Mouse (Mus musculus) lung, postnatal 0 days (tissue): Measurements from ENCODE around the gene Birc2.

ENCODE experiments used
- CTCF ChIP-seq: IDR thresholded peaks from 2 replicates; pipeline ENCODE4 v1.5.1; 2016; ENCODE audit warnings: antibody characterized with exemption, mild to moderate bottlenecking
- EP300 ChIP-seq: IDR thresholded peaks from 2 replicates; pipeline ENCODE4 v1.6.1; 2016; ENCODE audit warnings: antibody characterized with exemption, mild to moderate bottlenecking, control low read depth

GRCm38 (mm10) chr9:7833421-7833820 lies 3.4 kb downstream of the Birc2 start:
- TF ChIP-seq CTCF (no peak), EP300 (no peak)
